Mouse (Mus musculus) embryonic facial prominence, embryonic 12.5 days (tissue): Measurements from ENCODE around the gene Cartpt. TPM values are rescaled to one million over a fixed set of nuclear protein-coding genes. Genes with fewer than 3 reads are reported as not detected.
A peak's percentile ranks its signal among the peaks of the same experiment; 100 is the strongest.

Source experiments
- ATAC-seq: fragments of 200-750 bp; cut with Nextera tagmentation; 2 replicates; pipeline ENCODE4 v1.8.0; 2017; ENCODE audit not compliant: insufficient number of reproducible peaks, insufficient read depth, low FRiP score, low TSS enrichment
- H3K27ac ChIP-seq: fragments of 300-500 bp; sonication (generic); 2 replicates; pipeline ENCODE4 v1.5.1; 2016; ENCODE audit warnings: mild to moderate bottlenecking
- H3K27me3 ChIP-seq: fragments of 300-500 bp; sonication (generic); 2 replicates; pipeline ENCODE4 v1.6.1; 2016; ENCODE audit warnings: mild to moderate bottlenecking, moderate library complexity
- H3K36me3 ChIP-seq: fragments of 300-500 bp; sonication (generic); 2 replicates; pipeline ENCODE4 v1.6.1; 2016; ENCODE audit warnings: mild to moderate bottlenecking
- H3K4me1 ChIP-seq: fragments of 300-500 bp; sonication (generic); 2 replicates; pipeline ENCODE4 v1.6.1; 2016
- H3K4me2 ChIP-seq: fragments of 300-500 bp; sonication (generic); replicated peaks from 2 replicates; pipeline ENCODE4 v1.6.1; 2016; ENCODE audit warnings: mild to moderate bottlenecking, moderate library complexity
- H3K4me3 ChIP-seq: fragments of 300-500 bp; sonication (generic); 2 replicates; pipeline ENCODE4 v1.5.1; 2016; ENCODE audit warnings: mild to moderate bottlenecking
- H3K9ac ChIP-seq: fragments of 300-500 bp; sonication (generic); 2 replicates; pipeline ENCODE4 v1.6.1; 2016; ENCODE audit warnings: mild to moderate bottlenecking, moderate library complexity
- H3K9me3 ChIP-seq: fragments of 300-500 bp; sonication (generic); 2 replicates; pipeline ENCODE4 v1.6.1; 2016; ENCODE audit warnings: mild to moderate bottlenecking, moderate library complexity
- WGBS: fragments of 180-500 bp; shearing (Covaris S2); methylation state at CpG from one replicate; pipeline ENCODE4 v1.1.7; 2016; 5-methylcytosine and 5-hydroxymethylcytosine counted together
- polyA plus RNA-seq: library from polyadenylated mRNA; unstranded; fragments of >200 nt; fragmentation: Nextera tagmentation; extraction: Ambion mirVana; gene quantifications from 2 replicates; pipeline ENCODE4 v1.2.1, GENCODE M21; 2016

The Cartpt gene
- polyA plus RNA-seq = 3.9 and 4.0 TPM in 2 replicates

DNA sequence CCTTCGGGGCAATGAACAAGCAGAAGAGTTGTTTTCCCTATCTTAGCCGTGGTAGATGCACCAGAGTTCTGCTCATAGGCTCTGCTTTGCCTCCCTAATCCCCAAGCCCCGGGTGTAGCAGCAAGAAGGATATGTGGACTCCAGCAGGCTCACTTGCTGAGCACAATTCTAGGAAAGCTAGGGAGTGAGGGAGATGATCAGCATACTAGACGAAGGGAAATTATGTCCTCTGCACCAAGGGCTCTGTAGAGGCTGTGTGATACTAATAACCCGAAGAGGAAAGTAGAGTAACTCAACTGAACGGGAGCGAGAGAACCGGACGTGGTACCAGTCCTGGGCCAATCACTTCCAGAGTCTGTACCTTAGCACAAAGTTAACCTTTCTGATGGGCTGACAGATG, at the start of gene Cartpt:
Gene Cartpt, minus strand, starts transcription at position 127 of the 400 bp plus-strand sequence.
- ATAC-seq = no peak
- Histone ChIP-seq H3K4me3 (peak within 1 kb of the TSS; percentile 22), H3K4me1 (peaks cover 7% of the 10 kb centered on the region), H3K9ac (no peak within 1 kb of the TSS), H3K36me3 (no peaks in the 10 kb centered on the region), H3K4me2 (peak within 1 kb of the TSS; percentile 47), H3K27ac (no peak within 1 kb of the TSS), H3K9me3 (no peaks in the 10 kb centered on the region), H3K27me3 (peaks cover 44% of the 10 kb centered on the region)
- 39% methylated on average over 9 of the region's 9 CpGs for WGBS

DNA sequence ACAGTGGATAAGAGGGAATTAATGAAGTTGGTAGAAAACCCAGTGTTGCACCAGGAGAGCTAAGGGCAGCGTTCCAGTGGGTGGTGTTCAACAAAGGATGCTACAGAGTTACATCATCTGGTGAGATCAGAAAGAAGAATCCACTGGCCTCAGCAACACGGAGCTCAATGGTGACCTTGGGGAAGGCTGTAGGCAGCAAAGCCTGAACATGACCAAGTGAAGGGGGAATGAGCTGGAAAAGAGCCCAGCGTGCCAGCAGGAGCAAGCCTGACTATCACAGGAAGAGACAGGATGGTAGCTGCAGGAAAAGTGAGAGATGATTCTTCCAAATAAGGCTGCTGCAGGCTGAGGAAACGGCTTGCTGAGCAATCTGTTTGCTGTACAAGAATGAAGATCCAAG, 46.5 kb upstream of the Cartpt start:
- Histone ChIP-seq H3K4me1 (no peaks in the 10 kb centered on the region), H3K27ac (no peak overlapping the region), H3K27me3 (no peaks in the 10 kb centered on the region), H3K4me2 (no peak overlapping the region), H3K9me3 (no peaks in the 10 kb centered on the region), H3K36me3 (peaks cover 34% of the 10 kb centered on the region), H3K9ac (no peak overlapping the region), H3K4me3 (no peak overlapping the region)
- WGBS = 87% methylated on average over 4 of the region's 4 CpGs
- ATAC-seq = no peak

DNA sequence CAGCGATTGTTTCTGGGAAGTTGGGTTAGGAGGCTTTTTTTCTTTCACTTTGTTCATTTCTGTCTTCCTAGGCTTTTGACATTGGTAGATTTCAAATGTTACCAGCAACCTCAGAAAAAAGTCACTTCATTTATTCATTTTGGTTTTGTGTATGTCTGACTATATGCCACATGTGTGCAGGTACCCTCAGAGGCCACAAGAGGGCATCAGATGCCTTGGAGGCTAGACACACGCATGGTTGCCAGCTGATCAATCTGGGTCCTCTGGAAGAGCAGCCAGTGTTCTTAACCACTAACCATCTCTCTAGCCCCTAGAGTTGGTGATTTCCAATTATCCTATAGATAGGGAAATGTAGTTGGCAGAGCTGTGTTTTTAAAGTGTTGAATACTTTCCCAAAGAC, 42.6 kb upstream of the Cartpt start:
- Histone ChIP-seq H3K4me3 (no peak overlapping the region), H3K4me2 (no peak overlapping the region), H3K27me3 (no peaks in the 10 kb centered on the region), H3K36me3 (peaks cover 18% of the 10 kb centered on the region; the same call in 1 of the 2 replicates), H3K4me1 (peaks cover 3% of the 10 kb centered on the region; the same call in 1 of the 2 replicates), H3K9ac (no peak overlapping the region), H3K27ac (no peak overlapping the region), H3K9me3 (no peaks in the 10 kb centered on the region)
- no peak for ATAC-seq
- WGBS = 95% methylated on average over 2 of the region's 2 CpGs

DNA sequence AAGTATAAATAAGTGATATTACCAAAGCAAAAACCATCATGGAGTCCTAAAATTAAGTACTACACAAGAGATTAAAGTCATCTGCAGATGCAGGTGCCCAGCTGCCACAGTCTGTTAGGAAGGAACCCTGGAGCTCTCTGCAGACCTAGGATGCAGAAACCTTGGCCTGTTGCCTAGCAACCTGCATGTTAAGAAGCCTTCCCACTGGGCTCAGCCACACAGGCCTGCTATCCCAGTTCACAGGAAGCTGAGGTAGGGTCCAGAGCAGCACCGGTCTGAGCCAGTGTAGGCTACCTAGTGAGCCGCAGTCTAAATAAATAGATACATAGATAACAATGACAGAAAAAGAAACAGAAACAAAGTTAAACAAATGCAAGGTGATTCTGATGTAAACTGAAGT, 39.7 kb upstream of the Cartpt start:
- no peaks in the 10 kb centered on the region for H3K9me3 ChIP-seq
- no peak overlapping the region for H3K27ac ChIP-seq
- H3K4me2 ChIP-seq = no peak overlapping the region
- WGBS = 30% methylated on average over 2 of the region's 2 CpGs
- H3K4me3 ChIP-seq = no peak overlapping the region
- ATAC-seq = peak; percentile 72; the same call in 1 of the 2 replicates
- peaks cover 6% of the 10 kb centered on the region; the same call in 1 of the 2 replicates for H3K4me1 ChIP-seq
- 0 out of 2 replicates have a peak, but pooled peaks cover 9% of the 10 kb centered on the region for H3K36me3 ChIP-seq
- no peaks in the 10 kb centered on the region for H3K27me3 ChIP-seq
- no peak overlapping the region for H3K9ac ChIP-seq

DNA sequence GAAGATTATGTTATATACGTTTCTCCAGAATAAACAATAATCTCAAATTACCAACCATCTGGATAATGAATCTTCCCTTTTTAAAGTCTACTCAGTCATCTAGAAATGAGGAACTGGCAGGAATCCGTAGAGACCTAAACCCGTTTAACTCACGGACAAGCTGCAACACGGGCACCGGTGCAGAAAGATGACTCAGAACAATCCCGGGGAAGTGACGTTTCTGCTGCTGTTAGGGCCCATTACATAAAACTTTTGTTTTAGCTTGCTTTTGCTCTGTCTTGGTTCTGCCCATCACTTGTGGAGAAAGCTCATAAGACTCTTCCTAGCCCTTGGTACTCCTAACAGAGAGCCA, 38.4 kb upstream of the Cartpt start:
- Histone ChIP-seq H3K4me1 (peaks cover 6% of the 10 kb centered on the region; the same call in 1 of the 2 replicates), H3K4me2 (no peak overlapping the region), H3K9ac (no peak overlapping the region), H3K27me3 (no peaks in the 10 kb centered on the region), H3K27ac (no peak overlapping the region), H3K4me3 (no peak overlapping the region), H3K9me3 (no peaks in the 10 kb centered on the region), H3K36me3 (0 out of 2 replicates have a peak, but pooled peaks cover 8% of the 10 kb centered on the region)
- WGBS = 77% methylated on average over 8 of the region's 8 CpGs
- ATAC-seq = no peak

DNA sequence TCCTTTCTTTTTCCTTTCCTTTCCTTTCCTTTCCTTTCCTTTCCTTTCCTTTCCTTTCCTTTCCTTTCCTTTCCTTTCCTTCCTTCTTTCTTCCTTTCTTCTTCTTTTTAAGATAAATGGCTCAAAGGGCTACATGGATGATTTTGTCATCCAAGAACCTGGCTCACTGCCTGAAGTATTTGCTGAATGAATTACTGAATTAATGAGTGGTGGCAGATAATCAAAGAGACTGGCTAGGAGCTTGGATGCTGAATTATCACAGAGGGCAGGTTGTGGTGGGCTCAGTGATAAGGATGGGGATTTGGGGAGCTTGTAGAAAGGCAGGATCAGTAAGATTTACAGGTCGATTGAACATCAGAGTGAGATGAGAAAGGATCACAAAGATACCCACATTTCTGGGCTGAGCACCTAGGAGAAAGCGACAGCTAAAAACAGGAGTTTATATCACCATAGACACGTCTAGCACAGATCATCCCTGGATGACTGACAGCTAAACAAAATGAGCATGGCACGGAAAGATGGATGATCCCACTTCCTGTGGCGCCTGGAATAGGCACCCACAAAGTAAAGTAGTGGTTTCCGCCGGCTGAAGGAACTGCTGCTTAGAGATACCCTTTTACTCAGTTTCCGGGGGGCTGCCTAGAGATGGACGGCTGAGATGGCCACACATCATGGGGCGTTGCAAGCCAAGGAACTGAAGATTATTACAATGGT, 37.9 kb upstream of the Cartpt start:
- Histone ChIP-seq H3K36me3 (0 out of 2 replicates have a peak, but pooled peaks cover 3% of the 10 kb centered on the region), H3K4me2 (no peak overlapping the region), H3K4me1 (peaks cover 6% of the 10 kb centered on the region; the same call in 1 of the 2 replicates), H3K9ac (no peak overlapping the region), H3K9me3 (no peaks in the 10 kb centered on the region), H3K4me3 (no peak overlapping the region), H3K27me3 (no peaks in the 10 kb centered on the region), H3K27ac (no peak overlapping the region)
- 83% methylated on average over 10 of the region's 10 CpGs for WGBS
- ATAC-seq = no peak

DNA sequence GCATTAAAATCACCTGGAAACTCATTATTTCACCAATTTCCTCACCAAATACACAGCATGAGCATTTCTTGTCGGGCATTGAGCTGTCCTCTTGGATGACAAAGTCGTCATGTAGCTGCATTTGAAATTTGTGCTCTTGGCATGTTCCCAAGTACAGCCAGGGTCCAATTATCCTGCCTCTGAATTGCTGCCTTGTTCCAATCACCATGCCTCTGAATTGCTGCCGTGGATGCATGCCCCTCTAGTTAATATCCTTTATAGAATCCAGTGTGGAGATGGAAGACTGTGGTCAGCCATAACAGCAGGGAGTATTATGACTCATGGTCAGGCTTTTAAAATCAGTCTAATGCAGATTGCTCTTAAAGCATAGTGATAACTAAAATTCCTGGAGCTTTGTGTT, 36.9 kb upstream of the Cartpt start:
- WGBS = 45% methylated on average over 3 of the region's 3 CpGs
- Histone ChIP-seq H3K27me3 (no peaks in the 10 kb centered on the region), H3K36me3 (no peaks in the 10 kb centered on the region), H3K4me2 (no peak overlapping the region), H3K4me1 (peaks cover 6% of the 10 kb centered on the region; the same call in 1 of the 2 replicates), H3K9me3 (no peaks in the 10 kb centered on the region), H3K4me3 (no peak overlapping the region), H3K27ac (no peak overlapping the region), H3K9ac (no peak overlapping the region)
- no peak for ATAC-seq

DNA sequence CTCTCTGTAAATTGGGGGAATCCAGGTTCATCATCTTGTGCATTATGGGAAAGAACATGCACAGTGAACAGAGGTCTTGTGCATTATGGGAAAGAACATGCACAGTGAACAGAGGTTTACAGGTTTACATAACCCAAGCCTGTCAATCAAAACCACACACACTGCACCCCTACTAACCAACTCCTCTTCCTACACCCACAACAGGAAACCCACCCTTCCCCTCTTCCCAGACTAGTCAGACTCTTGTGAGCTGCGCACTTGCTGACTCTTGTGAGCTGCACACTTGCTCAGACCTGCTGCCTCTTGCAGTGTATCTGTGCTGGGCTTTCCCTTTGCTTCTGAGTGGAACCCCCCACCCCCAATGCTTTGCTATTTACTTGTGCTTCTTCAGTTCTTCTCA, 31.5 kb upstream of the Cartpt start:
- Histone ChIP-seq H3K4me1 (no peaks in the 10 kb centered on the region), H3K36me3 (no peaks in the 10 kb centered on the region), H3K4me3 (no peak overlapping the region), H3K9ac (no peak overlapping the region), H3K4me2 (no peak overlapping the region), H3K27me3 (no peaks in the 10 kb centered on the region), H3K27ac (no peak overlapping the region), H3K9me3 (no peaks in the 10 kb centered on the region)
- WGBS = 74% methylated on average over 1 of the region's 1 CpGs
- ATAC-seq = no peak

DNA sequence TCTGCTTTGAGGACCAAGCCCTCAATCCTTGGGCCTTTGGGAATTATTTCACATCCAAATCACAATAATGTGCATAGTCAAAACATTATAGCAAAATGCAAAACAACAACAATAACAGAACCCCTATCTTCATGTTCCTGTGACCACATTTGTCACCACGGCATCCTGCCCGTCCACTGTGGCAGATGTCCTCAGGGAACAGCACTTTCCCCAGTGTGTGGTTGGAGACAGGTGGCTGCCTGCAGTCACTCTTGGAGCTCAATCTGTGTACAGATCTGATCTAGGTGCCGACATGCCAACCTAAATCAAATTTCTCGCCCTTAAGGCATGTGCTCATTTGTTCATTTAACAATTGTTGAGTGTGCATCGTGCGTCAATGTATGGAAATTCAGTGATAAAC, 30.6 kb upstream of the Cartpt start:
- Histone ChIP-seq H3K4me3 (no peak overlapping the region), H3K9ac (no peak overlapping the region), H3K36me3 (no peaks in the 10 kb centered on the region), H3K4me2 (no peak overlapping the region), H3K4me1 (no peaks in the 10 kb centered on the region), H3K27me3 (no peaks in the 10 kb centered on the region), H3K27ac (no peak overlapping the region), H3K9me3 (no peaks in the 10 kb centered on the region)
- 85% methylated on average over 6 of the region's 6 CpGs for WGBS
- no peak for ATAC-seq

DNA sequence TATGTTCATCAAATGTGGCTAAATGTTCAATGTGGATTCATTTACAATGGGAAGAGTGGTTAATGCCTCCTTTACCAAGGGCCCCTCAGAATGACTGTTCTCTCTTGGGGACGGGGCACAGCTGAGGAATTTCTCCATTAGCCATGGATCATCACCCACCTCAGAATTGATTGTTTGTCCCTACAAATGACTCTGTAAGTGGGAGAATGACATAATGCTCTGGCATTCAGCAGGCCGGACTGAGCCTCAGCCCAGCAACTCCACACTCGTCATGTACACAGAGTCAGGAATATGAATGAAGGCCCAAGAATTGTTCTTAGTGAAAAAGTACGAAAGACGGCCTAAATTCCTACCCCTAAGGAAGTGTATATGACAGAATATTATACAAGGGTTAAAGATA, 25.4 kb upstream of the Cartpt start:
- Histone ChIP-seq H3K4me2 (no peak overlapping the region), H3K4me3 (no peak overlapping the region), H3K4me1 (no peaks in the 10 kb centered on the region), H3K36me3 (no peaks in the 10 kb centered on the region), H3K9ac (no peak overlapping the region), H3K9me3 (no peaks in the 10 kb centered on the region), H3K27ac (no peak overlapping the region), H3K27me3 (no peaks in the 10 kb centered on the region)
- 78% methylated on average over 5 of the region's 5 CpGs for WGBS
- no peak for ATAC-seq

DNA sequence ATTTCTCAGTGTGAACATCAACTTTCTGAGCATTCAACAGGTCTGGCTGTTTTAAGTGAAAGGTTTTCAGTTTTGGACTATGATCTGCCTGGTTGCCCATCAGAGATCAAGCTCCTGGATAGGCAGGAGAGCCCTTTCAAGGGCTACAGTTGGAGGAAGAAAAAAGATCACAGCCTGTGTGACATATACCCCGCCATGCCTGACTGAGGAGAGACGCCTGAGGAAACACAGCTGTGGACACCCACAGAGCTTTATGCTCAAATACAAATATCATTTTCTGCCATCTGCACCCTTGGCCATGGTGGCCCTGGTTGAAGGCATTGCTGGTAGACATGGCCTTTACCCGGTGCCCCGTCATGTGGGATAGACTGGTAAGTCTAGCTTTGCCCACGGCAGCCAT, 14.7 kb upstream of the Cartpt start:
- no peak overlapping the region for H3K4me2 ChIP-seq
- H3K27me3 ChIP-seq = no peaks in the 10 kb centered on the region
- H3K9me3 ChIP-seq = no peaks in the 10 kb centered on the region
- no peak overlapping the region for H3K27ac ChIP-seq
- WGBS = 82% methylated on average over 5 of the region's 5 CpGs
- H3K9ac ChIP-seq = no peak overlapping the region
- ATAC-seq = no peak
- H3K36me3 ChIP-seq = no peaks in the 10 kb centered on the region
- H3K4me1 ChIP-seq = no peaks in the 10 kb centered on the region
- H3K4me3 ChIP-seq = no peak overlapping the region

DNA sequence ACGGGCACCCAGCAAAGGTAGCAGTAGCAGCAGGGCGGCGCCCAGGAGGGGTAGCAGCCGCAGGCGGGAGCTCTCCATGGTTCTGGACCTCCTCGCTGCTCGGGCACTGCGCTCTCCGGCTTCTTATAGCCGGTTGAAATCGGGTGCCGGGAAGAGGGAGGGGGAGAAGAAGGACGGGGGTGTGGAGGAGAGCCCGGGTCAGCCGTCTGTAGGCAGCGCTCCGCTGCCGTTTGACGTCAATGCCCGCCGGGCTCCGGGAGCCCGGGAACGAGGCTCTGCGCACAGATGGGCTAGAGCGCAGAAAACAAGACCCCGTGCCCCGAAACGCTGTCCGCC, 366 bp downstream of the Cartpt start:
- Histone ChIP-seq H3K4me2 (peak overlapping the region; percentile 47), H3K4me1 (peaks cover 7% of the 10 kb centered on the region), H3K27me3 (peaks cover 44% of the 10 kb centered on the region), H3K36me3 (no peaks in the 10 kb centered on the region), H3K9ac (no peak overlapping the region), H3K9me3 (no peaks in the 10 kb centered on the region), H3K27ac (no peak overlapping the region), H3K4me3 (peak overlapping the region; percentile 22)
- under 1% methylated on average over 30 of the region's 30 CpGs for WGBS
- ATAC-seq = no peak; the same call in 1 of the 2 replicates
